Mouse (Mus musculus) olfactory bulb, adult 2 months (tissue): Measurements from ENCODE around the gene Gpr157.

Experiments
- CTCF ChIP-seq: fragments of 200-500 bp; IDR thresholded peaks from 2 replicates; pipeline ENCODE4 v1.5.1; 2012; ENCODE audit warnings: low read depth, mild to moderate bottlenecking, low read length, moderate library complexity; ENCODE audit not compliant: insufficient read depth
- POLR2A ChIP-seq: fragments of 200-500 bp; IDR thresholded peaks from 2 replicates; pipeline ENCODE4 v1.6.1; 2012; ENCODE audit warnings: mild to moderate bottlenecking, low read depth, low read length, moderate library complexity; ENCODE audit not compliant: insufficient read depth

- TF ChIP-seq CTCF (no peak), POLR2A (no peak)
Measured at GRCm38 (mm10) chr4:150128571-150128970, 41.4 kb downstream of the Gpr157 start.
